Mouse (Mus musculus): ENCODE measurements around the gene Ptcra.
A peak's percentile ranks its signal among the peaks of the same experiment; 100 is the strongest.
"Not testable (repeated sequence)": the region's sequence is repeated elsewhere in the genome, so short reads cannot be mapped to it uniquely, and the experiment has no call there.

The Ptcra gene

DNA sequence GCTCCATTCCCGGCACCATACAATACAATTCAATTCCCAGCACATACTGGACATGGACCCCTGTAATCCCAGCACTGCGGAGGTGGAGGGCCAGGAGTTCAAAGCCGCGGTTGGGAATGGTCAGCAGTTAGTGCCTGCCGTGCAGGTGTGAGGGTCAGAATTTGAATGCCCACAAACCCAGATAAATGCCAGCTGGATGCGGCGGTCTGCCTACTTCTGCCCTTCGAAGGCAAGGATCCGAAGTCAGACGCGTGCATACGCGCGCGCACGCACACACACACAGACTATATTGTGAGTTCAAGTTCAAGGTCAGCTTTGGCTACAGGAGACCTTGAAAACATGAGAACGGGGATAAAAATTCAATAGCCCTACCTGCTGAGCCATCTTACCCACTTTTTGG, 8.1 kb upstream of the Ptcra start:
- DNase-seq (ENCODE audit: low read depth, low spot score) = no peak

DNA sequence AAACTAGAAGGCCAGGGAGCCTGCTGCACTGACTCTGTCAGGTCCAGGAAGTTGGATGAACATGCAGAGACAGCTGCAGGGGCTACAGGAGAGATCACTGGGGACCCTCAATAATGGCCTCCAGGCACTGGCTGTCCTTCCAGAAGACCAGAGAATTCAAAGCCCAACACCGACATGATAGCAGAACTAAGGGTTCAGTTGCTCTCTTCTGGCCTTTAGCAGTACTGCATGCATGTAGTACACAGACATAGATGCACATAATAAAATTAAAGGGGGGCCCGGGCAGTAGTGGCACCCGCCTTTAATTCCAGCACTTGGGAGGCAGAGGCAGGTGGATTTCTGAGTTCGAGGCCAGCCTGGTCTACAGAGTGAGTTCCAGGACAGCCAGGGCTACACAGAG, 7.5 kb upstream of the Ptcra start:
- no peak for DNase-seq (ENCODE audit: low read depth, low spot score)

DNA sequence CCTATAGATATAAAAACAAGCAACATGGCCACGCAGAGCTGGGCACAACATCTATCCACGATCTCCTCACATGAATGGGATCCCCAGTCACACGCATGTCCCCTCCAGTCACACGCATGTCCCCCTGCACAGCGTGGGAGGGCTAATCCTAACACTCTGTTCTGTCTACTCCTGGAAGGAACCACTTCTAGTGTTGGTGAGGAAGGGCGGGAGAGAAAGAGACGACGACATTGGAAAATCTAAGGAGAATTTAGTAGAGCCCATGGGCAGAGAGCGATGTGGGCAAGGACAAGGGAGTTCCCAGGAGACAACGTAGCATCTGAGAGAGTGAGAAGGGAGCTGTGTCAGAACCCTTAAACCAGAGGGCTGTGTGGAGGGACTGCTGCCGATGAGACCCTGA, 7.0 kb upstream of the Ptcra start:
- DNase-seq (ENCODE audit: low read depth, low spot score) = no peak

DNA sequence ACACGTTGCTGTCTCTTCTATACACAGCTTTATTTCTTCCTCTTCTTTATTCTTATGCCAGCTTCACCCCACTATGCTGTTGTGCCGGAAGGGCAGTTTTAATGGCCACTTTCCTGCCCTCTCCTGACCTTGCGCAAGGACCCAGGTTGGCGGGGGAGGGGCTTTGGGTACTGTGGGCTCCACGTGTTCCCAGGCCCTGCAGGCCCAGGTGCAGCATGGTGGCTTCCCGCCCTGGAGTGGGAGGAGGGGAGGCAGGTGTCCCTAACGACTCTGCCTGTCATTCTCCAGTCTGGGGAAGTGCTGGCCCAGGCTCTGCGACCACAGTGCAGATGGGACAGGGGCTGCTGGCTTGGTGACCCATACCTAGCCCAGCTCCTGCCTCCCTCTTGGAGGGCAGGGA, 4.4 kb upstream of the Ptcra start:
- DNase-seq (ENCODE audit: low read depth, low spot score) = no peak

DNA sequence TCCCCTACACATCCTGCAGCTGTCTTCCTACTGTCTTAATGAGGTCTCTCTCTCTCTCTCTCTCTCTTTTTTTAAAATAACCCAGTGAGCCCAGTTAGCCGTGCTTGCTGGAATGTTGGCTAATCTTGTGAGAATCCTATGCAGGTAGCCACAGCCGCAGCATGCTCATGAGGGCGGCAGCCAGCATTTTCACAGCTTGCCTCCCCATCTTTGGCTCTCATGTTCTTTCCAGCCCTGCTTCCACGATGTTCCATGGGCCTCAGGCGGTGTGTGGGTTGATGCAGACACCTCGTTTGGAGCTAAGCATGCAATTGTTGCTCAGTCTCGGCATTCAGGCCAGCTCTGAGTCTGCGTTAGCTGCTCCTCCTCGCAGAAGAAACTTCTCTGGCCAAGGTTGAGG, 1.4 kb upstream of the Ptcra start:
- DNase-seq (ENCODE audit: low read depth, low spot score) = not testable (repeated sequence)

DNA sequence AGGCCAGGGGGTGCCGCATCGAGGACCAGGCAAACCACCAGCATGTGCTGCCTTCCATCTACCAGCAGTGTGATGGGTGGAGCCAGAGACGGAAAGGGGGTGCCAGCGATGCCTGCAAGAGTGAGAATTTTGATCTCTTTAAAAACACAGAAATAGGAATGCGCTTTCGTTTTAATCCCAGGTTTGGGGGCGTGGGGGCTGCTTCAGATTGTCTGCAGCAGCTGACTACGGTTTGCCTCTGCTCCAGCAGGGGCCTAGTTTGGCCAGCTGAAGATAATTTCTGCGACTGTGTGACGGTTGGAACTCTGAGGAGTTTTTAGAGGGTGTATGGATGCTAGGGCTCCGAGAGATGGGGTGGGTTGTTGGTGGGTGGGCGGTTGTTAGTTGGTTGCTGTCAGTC, 4.8 kb downstream of the Ptcra start:
- no peak for DNase-seq (ENCODE audit: low read depth, low spot score)

DNA sequence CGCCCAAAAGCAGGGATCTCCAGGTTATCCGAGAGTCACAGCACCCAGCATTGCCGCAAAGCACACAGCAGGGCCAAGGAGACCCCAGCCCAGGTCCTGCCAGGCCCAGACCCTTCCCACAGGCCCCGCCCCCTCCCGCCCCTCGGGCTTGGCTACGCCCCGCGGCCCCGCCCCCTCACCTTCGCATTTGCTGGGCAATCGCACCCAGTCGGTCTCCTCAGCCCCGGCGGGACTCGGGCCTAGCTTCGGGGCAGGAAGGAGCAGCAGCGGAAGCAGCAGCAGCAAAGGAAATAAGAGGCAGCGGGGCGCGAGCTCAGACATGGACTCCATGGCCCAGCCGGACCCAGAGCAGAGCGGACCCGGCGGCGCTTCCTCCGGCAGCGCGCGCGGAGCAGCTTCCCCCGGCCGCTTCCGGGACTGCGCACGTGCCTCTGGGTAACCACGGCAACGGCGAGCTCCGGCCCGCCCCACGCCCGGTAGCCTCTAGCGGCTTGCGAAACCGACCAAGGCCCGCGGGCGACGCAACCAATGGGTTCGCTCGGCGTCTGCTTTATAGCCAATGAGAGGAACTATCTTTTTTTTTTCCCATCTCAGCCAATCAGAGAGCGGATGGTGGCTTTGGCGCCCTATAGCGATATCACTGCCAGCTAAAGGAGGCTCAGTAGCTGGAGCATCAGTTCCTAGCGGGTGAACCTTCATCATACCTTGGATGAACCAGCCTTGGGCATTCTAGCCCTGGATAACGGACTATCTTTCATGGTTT, 11.5 kb downstream of the Ptcra start, which contains the start of gene Cnpy3:
Gene Cnpy3, minus strand, starts transcription at position 421 of the 763 bp plus-strand sequence.
- DNase-seq (ENCODE audit: low read depth, low spot score) = peak; percentile 91

DNA sequence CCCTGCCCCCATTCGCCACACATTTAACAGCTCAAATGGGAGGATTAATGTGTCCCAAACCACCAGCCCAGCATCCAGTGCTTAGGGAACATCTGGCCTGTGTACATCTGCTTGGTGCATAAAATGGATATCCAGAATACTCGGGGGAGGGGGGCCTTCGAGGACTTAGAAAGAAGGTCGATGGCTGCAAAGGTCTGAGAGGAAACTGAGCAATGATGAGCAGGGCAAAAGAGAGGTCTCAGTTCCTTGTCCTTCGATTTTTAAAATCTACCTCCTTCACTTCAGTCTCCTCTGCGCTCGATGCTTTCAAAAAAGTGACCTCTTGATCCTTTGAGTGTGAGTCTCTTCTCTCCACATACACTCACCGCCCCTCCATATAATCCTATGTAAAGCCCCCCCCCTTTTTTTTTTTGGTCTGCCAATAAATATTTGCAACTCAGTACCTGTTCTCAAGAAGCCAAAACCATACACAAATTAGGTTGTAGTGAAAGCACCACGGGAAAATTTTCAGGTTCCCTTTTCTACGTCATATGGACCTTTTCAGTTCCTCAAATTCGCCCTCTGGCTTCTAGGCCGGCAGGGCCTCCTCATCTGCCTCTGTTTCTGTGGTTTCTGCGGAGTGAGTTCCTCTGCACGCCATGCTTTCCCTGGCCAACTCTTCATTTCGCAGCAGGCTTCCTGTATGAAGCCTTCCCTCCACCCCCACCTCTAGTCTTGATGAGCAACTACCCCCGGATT, 12.3 kb downstream of the Ptcra start:
- DNase-seq (ENCODE audit: low read depth, low spot score) = no peak

DNA sequence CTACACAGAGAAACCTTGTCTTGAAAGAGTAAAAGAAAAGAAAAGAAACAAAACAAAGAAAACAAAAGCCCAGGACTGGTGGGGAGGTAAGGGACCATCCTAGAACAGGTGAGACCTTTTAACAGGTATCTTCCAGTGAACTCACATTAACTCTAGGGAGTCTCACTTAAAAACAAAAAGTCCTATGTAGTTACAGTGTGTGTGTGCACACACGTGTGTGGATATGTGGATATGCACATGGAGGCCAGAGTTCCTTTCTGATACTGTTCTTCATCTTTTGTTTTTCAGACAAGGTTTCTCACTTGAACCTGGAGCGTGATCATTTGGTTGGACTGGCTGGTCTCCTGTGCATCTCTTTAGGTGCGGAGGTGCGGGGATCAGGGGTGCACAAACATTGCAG, 12.9 kb downstream of the Ptcra start:
- no peak for DNase-seq (ENCODE audit: low read depth, low spot score)

DNA sequence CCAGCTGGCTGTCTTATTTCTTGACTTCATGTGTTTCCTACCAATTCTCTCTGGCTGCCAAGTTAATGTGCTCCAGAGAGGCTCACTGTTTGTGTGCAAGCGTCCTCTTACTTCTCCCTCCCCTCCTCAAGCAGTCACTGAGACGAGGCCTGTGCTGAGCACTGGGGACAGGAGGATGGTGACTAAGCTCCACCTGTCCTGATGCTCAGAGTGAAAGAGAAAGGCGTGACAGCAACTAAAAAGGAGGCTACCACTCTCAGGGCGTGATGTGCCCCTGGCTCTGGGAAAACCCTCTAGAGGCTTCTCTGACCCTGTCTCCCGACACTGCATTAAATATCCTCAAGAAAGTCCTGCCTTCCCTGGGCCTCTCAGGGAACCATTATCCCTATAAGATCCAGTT, 14.2 kb downstream of the Ptcra start:
- no peak for DNase-seq (ENCODE audit: low read depth, low spot score)

DNA sequence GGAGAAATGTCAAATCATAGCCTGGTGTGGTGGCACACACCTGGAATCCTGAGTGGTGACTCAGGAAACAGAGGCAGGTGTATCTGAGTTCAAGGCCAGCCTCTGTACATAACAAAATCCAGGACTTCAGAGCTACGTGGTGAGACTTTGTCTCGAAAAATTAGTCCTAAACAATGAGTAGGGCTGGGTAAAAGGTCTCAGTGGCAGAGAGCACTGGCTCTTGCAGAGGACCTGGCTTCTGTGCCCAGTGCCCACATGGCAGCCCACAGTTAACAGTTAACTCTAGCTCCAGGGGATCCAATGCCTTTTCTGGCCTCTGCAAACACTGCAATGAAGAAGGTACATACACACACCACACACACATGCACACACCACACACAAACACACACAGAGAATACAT, 15.7 kb downstream of the Ptcra start:
- DNase-seq (ENCODE audit: low read depth, low spot score) = no peak

DNA sequence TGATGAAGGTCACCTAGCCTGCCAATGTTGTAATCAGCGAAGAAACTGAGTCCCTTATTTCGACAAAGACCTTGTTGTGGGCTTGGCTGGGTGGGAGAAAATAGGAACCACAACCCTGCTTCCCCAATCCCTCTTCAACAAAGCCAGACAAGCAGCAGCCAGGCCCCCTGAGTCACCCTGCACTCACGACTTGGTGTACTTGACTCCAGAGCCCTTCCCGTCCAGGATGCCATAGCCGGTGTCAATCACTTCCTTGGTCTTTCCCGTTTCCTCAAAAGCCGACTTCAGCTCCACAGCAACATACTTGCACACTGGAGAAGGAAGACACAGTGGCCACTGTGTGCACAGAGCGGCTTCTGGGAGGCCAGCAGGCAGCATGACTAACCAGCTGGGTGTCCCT, 16.3 kb downstream of the Ptcra start:
- DNase-seq (ENCODE audit: low read depth, low spot score) = no peak

DNA sequence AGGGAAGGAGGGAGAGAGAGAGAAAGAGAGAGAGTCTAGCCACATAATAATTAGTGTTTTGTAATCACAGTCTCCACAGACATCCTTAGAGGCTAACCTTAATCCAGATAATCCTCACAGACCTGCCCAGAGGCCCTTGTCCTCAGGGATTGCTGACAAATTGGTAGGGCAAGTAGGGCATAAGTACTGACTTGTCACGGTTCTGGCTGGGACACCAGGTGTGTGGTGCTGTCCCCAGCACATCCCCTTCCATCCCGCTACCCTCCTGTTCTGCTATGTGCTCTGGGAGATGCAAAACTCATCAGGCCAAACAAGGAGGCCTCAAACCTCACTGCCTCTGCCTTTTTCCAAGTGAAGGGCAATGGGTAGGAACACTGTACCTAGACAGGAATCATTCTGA, 18.0 kb downstream of the Ptcra start:
- DNase-seq (ENCODE audit: low read depth, low spot score) = no peak

DNA sequence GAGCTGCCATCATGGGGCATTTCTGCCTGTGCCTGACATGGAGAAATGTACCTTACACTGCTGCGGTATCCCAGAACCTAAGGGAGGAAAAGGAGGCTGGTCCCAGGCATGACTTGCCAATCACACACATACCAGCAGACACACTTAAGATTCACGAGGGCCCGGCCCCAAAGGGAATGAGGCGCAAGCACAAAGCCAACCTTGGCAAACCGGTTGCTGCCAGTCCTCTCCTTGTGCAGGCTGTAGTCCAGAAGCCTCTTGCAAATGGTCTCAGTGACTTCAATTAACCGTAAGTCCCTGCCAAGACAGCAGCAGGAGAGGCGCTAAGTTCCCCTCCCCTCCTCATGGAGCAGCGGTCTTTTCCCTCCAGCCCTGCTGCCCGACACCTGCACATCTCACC, 20.5 kb downstream of the Ptcra start:
- no peak for DNase-seq (ENCODE audit: low read depth, low spot score)

DNA sequence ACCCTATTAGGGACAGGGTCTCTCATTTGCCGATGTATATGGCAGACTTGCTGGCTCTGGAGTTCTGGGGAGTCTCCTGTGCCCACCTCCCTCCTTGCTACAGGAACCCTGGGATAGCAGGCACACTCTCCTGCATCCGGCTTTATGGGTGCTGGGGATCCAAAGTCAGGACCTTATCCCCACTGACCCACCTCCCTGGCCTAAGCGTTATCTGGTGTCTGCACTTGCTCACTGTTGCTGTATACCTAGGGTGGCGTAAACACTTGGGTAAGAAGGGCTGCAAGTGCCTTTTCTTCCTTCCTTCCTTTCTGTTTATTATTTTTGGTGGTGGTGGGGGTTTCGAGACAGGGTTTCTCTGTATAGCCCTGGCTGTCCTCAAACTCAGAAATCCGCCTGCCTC, 22.2 kb downstream of the Ptcra start:
- no peak for DNase-seq (ENCODE audit: low read depth, low spot score)

DNA sequence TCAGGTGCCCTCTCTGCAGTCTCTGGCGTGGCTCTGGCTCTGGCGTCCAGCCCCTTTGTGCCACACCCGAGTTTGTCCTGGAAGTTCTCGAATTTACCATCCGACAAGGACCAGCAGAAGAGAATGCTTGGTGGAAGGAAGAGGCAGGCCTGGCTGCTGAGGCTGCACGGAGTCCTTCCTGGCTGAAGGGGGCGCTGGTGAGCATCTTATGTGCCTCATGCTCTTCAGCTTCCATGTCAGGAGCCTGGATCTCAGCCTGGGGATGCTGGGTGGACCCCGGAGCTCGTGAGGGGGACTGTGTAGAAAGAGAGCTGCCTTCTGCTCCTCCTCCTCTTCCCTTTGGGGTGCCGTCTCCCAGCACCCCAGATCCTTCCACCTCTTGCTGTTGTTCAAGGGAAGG, 27.4 kb downstream of the Ptcra start:
- DNase-seq (ENCODE audit: low read depth, low spot score) = no peak

DNA sequence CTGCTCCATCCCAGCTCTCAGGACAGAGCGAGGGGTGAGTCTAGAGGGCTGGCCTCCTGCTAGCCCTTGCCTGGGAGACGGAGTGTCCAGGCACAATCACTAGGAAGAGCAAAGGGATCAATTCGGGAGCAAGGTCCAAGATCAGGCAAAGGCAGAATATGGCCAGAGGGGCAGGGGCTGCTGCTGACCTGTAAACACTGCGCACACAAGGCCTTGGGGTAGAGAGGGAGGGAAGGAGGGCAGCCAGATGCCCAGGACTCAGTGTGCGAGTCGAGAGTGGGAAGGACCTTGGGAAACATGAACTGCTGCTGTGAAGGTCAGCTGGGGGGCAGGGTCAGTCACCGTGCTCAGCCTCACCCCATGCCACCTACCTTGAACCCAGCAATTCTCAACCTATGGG, 28.2 kb downstream of the Ptcra start:
- DNase-seq (ENCODE audit: low read depth, low spot score) = no peak

DNA sequence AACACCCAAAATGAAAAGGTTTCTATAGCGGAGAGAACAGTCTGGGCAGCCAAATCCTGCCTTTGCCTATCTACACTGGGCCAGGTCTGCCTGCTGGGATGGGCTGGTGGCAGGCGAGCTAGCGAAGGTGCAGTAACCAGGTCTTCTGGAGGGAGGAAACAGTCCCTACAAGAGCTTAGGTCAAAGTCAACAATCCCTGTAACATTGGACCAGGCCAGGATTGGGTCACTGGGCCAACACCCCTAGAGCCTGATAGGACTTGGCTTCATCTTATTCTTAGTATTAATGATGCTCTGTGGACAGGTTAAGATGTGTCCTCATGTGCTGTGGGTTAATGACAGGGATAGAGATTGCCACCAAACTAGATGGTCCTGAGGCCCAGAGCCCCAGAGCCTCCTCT, 29.5 kb downstream of the Ptcra start:
- no peak for DNase-seq (ENCODE audit: low read depth, low spot score)

DNA sequence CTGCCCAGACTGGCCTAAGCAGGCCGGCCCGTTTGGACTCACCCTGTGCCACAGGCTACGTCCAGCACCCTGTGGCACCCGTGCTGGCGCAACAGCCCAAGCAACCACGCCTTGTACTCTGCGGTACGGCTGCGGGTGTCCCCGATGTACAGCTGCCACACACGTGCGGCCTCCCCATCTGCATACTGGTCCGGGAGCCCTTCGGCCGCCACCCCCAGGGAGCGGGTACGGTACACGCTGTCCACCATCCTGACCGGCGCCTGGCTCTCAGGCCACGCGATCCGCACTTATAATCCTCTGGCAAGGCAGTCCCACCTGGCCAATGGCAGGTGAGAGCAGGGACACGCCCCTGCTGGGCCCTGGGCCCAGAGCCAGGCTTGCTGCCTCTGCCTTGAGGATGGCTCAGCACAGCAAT, 34.6 kb downstream of the Ptcra start, which contains the start of gene Gnmt:
Gene Gnmt, minus strand, starts transcription at position 265 of the 415 bp plus-strand sequence.
- no peak for DNase-seq (ENCODE audit: low read depth, low spot score)

DNA sequence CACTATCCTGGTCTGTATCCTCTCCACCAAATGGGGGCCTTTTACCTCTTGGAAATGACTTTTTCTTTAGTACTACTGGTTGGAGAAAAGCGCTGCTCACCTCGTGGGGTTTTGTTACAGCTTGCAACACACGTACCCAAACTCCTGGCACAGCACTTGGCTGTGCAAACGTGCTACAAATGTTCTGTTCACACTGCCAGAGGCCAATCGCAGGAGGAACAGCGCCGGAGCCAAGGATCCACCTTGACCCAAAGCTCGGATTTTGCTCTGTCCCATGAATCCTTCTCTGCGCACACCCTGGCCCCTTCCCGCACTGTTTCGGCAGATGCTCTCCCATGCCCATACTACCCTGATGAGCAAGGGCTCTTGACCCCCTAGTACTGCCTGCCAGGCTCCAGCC, 35.0 kb downstream of the Ptcra start:
- no peak for DNase-seq (ENCODE audit: low read depth, low spot score)

DNA sequence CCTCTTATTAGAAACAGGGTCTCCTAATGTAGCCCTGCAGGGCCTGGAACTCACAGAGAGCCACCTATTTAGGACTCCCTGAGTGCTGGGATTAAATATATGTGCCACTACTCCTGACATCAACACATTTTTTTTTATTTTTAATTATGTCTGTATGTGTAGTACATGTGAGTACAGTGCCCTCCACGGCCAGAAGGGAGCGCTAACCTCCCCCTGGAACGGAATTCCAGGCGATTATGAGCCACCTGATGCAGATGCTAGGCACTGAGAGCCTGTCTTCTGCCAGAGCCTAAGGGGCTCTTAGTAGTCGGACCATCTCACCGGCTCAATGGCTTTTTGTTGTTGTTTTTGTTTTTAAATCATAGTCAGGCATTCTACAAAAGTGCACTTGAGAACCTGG, 35.5 kb downstream of the Ptcra start:
- no peak for DNase-seq (ENCODE audit: low read depth, low spot score)

DNA sequence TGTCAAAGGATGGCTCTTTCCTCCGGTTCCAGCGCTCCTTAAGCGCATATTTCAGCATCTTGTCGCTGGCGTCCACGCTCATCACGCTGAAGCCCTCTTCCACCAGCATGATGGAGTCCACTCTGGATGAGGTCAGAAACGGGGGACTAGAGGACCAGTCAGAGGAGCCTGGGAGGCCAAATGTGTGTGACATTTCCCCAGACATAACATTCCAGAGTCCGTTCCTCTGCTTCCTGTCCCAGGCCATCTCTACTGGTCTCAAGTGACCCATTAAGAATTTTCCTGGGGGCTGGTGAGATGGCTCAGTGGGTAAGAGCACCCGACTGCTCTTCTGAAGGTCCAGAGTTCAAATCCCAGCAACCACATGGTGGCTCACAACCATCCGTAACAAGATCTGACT, 36.2 kb downstream of the Ptcra start:
- DNase-seq (ENCODE audit: low read depth, low spot score) = no peak

Data from c-Kit-negative CD71-positive TER-119-positive erythroid progenitor cells, embryonic 14.5 days (primary cell).